Mouse (Mus musculus) c-Kit-positive CD71-positive TER-119-positive erythroid progenitor cells, embryonic 14.5 days (primary cell): ENCODE measurements around the gene Alox12.

Experiments used
- DNase-seq: peaks from one replicate; pipeline ENCODE4 v3.0.0-alpha.2; 2013; ENCODE audit warnings: low spot score

Alox12 gene

GRCm38 (mm10) chr11:70239541-70240279, 15.4 kb downstream of the Alox12 start, which contains the start of the genes Gm21988 and Rnasek:
TSS of gene Gm21988 (minus strand) at chr11:70239830.
TSS of gene Rnasek (minus strand) at chr11:70239842.
- peak; percentile 89 for DNase-seq

- peak; percentile 60 for DNase-seq
Observed at GRCm38 (mm10) chr11:70238591-70239440, 16.3 kb downstream of the Alox12 start.

DNA sequence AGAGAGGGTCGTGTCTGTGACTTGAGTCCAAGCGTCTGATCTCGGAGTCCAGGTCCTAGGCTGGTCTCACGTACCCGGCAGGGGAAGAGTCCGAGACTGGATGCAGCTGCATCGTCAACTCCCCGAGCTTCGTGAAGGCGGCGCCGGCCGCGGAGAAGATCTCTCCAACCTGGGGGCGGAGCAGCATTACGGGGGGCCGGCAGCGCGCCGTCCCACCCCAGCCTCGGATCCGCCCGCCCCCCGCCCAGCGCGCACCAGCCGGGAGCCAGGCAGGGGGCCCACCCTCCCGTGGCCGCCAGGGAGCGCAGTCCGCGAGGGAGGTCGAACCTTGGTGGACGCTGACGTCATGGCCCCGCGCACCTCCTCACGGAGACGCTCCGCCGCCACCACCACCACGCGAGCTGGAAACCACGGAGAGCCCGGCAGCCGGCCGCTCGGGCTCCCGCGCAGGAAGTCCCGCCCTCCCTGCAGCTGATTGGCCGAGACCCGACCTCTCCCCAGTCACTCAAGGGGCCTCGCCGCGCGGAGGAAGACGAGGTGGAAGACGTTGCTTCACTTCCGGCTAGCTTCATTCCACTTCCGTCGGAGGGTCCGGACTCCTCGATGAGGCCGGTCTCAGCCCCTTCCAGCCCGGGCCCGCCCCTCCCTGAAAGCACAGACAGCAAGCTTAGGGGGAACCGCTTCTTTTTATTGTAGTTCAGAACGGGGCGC, 17.5 kb downstream of the Alox12 start, which contains the start of gene 0610010K14Rik:
Gene 0610010K14Rik, minus strand, starts transcription at position 458 of the 711 bp plus-strand sequence.
- DNase-seq = peak; percentile 95

- no peak for DNase-seq
Observed at GRCm38 (mm10) chr11:70236717-70237116, 18.4 kb downstream of the Alox12 start.

DNA sequence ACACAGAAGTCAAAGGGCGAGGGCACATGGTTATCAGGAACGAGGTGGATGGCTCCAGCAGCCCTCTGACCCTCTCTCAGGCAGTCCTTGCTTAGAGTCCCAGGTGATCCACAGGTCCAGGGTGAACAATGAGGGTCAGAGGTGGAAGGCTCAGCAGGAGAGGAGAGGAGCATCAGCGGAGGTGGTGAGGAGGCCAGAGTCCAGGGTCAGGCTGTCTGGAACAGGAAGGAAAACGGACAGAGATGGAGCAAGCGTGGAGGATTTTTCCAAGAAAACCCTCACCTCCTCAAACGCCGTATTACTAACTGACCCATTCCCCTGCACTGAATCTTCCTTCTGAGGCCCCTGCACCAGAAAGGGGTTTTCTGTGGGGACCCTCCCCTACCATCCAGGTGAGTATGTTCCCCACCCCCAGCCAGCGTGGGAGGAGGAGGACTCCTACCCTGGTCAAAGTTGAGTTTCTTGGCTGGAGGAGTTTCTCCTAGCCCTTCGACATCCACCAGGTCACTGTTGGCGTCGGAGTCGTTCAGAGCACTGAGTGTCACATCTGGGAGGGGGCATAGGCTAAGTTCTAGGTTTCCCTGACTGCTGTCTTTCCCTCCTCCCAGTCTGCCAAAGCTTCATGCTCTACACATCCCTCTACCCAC, 19.8 kb downstream of the Alox12 start:
- no peak for DNase-seq

DNA sequence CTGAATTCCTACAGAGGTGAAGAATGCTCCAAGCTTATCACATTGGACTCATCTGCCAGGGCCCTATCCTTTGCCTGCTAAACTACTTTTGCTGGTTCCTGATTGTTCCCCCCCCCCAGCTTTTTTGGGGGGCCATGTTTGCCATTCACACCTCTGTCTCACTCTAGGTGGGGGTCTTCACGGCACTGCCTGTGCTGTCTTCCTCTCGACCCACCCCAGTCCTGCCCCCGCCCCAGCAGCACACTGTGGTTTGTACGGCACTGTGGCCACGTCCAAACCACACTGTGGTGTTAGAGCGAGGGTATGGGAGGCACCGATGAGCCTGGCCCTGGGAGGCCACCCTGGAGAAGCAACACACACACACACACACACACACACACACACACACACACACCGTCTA, 20.7 kb downstream of the Alox12 start:
- DNase-seq = no peak

- no peak for DNase-seq
Observed at GRCm38 (mm10) chr11:70234037-70234436, 21.1 kb downstream of the Alox12 start.

- no peak for DNase-seq
Observed at GRCm38 (mm10) chr11:70233016-70233415, 22.1 kb downstream of the Alox12 start.

DNA sequence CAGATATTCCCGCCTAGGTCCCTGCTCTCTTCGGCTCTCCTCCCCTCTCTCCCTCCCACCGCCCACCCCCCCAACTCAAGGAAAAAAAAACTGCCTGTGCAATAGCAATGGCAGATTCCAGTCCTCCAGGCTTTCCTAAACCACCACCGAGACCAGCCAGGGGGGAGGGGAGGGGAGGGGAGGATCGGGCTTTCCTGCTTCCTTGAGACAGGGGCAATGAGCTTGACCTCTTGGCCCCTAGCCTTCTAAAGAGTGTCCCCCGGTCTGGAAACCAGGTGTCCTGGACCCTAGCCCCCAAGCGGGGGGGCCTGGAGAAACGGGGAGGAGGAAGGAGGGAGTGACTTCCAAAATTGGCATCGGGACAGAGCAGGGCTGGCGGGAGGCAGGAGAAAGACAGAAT, 22.6 kb downstream of the Alox12 start:
- no peak for DNase-seq

- peak; percentile 83 for DNase-seq
Observed at GRCm38 (mm10) chr11:70230239-70230727, 24.9 kb downstream of the Alox12 start.

- no peak for DNase-seq
Observed at GRCm38 (mm10) chr11:70229260-70230010, 25.7 kb downstream of the Alox12 start, which contains the start of gene Bcl6b. TSS of gene Bcl6b (minus strand) at chr11:70229798.

- peak; percentile 90 for DNase-seq
Observed at GRCm38 (mm10) chr11:70228828-70229227, 26.3 kb downstream of the Alox12 start.

GRCm38 (mm10) chr11:70227661-70228245, 27.4 kb downstream of the Alox12 start:
- no peak for DNase-seq

DNA sequence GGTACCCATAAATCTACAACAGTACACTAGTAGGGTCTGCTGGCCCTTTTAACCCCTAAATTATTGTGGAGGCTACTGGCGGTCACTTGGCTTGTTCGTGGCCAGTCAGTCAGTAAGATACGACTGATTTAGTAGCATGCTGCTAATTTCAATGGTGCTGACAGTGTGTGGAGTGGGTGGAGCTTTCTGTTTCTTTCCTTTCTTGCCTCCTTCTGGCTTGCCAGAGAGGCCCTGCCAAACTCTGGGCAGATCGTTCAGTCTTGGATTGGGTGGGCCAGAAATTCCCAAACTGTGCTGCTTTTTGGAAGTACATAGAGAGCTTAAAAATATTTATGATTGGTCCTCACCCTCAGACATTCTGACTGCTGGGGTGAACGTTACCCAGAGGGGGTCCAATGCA, 28.0 kb downstream of the Alox12 start:
- no peak for DNase-seq

DNA sequence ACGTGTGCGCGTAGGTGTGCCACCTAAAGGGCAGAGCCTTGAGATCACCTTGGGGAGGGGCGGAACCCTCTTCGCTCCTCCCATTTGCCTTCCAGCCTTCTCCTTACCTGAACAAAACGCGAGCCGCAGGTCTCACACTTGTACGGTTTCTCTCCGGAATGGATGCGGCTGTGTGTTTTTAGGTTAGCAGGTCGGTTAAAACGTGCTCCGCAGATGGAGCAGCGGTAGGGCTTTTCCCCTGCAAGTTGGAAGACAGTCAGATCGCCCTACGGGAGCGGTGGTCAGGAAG, 28.6 kb downstream of the Alox12 start:
- DNase-seq = no peak

DNA sequence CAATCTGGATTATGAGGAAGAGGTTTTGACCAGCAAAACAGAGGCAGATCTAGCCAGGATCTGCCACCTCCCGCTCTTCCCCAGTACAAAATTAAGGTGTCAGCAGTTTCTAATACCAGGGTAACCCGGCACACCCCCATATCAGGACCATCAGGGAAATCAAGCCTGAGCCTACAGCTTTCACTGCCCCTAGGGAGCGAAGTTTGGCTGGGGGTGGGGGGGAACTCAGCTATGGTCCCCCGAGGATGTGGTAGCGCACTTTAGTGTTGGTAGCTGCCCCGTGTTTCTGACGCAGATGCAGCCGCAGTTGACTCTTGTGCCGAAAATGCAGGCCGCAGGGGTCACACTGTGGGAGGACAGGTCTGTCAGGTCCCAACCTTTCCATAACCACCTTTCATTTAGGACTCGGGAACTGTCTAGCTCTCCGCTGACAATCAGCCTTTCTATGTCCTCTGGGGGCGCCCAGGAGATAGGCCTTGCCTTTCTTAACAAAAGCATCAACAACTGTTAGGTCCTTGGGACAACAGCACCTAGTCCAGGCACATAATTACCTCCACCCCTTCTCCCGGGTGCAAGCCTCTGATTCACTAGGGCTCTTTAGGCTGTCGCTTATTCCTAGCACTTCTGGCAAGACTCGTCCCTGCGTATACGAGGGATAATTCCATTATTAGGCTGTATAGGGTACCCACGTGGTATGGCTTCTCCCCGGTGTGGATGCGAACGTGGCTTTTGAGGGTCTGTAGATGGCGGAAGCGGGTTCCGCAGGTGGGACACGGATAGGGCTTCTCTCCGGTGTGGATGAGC, 29.2 kb downstream of the Alox12 start:
- no peak for DNase-seq

DNA sequence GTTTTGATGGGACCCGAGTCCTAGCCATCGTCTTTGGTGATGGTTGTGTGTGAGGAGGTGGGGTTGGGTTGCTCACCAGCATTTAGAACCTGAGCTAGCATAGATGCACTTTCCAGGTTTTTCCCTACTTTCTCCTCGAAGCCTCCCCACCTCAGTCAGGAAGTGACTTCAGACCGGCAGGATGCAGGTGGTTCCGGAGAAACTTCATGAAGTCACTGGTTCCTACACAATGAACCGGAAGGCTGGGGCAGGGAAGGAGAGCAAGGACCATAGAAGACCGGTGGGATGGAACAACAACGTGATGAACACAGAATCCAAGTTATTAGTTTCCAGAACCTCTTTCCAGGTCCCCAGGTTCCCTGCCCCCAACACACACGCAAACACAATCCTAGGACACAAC, 31.4 kb downstream of the Alox12 start:
- DNase-seq = no peak

- peak; percentile 76 for DNase-seq
Observed at GRCm38 (mm10) chr11:70221603-70222500, 33.3 kb downstream of the Alox12 start.
